Mouse (Mus musculus): ENCODE measurements around the gene Tnrc6c. TPM values are rescaled to one million over a fixed set of nuclear protein-coding genes. Genes with fewer than 3 reads are reported as not detected.
A peak's percentile ranks its signal among the peaks of the same experiment; 100 is the strongest.

The Tnrc6c gene
- total and polyA plus RNA-seq, 3 experiments: 17.7 to 30.3 (median 28.5) TPM

DNA sequence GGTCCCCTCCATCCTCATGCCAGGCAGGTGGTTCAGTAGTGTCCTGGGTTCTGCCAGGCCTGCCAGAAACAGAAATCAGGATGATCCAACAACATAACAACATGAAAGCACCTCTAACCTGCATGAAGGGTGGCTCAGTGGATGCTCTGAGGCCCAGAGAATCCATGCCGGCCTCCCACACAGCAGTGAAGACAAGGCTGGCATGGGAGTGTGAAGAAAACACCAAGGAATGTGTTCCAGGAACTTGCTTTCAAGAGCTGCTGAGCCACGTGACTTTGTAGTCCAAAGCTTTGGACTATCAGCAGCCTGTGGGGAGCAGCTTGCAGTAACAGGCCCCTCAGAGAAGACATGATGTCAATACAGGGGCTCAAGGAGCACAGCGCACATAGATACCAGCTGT, 112.2 kb downstream of the Tnrc6c start:
- Histone ChIP-seq H3K4me1 (ENCODE audit: control insufficient read depth, insufficient read depth, low read length) (no peaks in the 10 kb centered on the region), H3K27me3 (ENCODE audit: control insufficient read depth, insufficient read depth, low read length) (no peaks in the 10 kb centered on the region), H3K79me2 (replicated peaks; ENCODE audit: control insufficient read depth, insufficient read depth, low read length) (no peaks in the 10 kb centered on the region), H3K9ac (ENCODE audit: low read depth, low read length) (no peak overlapping the region), H3K36me3 (ENCODE audit: control insufficient read depth, insufficient read depth, low read length) (no peaks in the 10 kb centered on the region), H3K27ac (no peak overlapping the region), H3K4me3 (no peak overlapping the region)
- intact Hi-C loops (cut with DNase I): no loop called here
- DNase-seq: no peak
- 75% methylated on average over 3 of the region's 3 CpGs for WGBS
- TF ChIP-seq CTCF (IDR thresholded peaks at IDR 0.05): no peak
- no peak for TF ChIP-seq EP300 (IDR thresholded peaks at IDR 0.05; ENCODE audit: insufficient read depth, low read depth, low read length)
- TF ChIP-seq POLR2A (IDR thresholded peaks at IDR 0.05; ENCODE audit: insufficient read depth, low read depth, low read length): no peak

DNA sequence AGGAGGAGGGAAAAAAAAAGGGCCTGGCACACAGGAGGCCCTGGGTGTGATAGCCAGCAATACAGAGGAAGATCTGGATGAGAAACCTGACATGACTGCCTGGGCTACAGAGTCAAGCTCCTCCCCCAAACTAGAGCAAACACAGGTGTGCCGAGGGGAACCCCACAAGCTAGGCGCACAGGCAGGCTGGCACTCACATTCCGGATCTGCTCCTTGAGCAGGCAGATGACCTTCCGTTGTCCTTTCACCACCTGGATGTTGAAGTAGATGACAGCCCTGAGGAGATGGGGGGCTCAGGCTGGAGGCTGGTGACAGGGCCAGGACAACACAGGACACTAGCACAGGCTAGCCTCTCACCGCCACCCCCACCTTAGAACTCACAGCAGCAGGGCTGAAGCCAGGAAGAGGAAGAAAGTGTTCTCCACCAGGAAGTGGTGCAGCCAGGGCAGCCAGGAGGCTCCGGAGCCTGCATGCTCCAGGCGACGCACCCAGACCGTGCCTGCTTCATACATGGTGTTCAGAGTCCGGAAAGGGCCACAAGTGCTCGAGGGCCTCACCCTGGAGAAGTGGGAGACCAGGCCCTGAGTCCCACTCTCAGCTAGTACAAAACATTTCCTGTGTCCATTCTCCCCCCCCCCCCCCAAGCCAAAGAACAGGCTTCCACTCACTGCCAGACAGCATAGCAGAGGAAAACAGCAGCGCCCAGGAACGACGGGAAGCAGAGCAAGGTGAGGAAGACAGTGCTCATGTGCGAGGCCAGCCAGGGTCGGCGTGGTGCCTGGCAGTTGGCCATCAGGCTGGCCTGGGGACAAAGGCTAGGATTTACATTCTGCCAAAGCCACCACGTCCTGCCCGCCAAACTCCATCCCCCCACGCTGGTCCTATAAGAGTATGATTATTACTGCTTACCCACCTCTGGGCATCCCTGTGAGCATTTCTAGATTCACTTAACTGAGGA, 114.9 kb downstream of the Tnrc6c start:
- Histone ChIP-seq H3K27ac (no peak overlapping the region), H3K4me3 (no peak overlapping the region), H3K79me2 (replicated peaks; ENCODE audit: control insufficient read depth, insufficient read depth, low read length) (no peaks in the 10 kb centered on the region), H3K27me3 (ENCODE audit: control insufficient read depth, insufficient read depth, low read length) (no peaks in the 10 kb centered on the region), H3K9ac (ENCODE audit: low read depth, low read length) (no peak overlapping the region), H3K4me1 (ENCODE audit: control insufficient read depth, insufficient read depth, low read length) (no peaks in the 10 kb centered on the region), H3K36me3 (ENCODE audit: control insufficient read depth, insufficient read depth, low read length) (no peaks in the 10 kb centered on the region)
- no peak for TF ChIP-seq CTCF (IDR thresholded peaks at IDR 0.05)
- no peak for TF ChIP-seq EP300 (IDR thresholded peaks at IDR 0.05; ENCODE audit: insufficient read depth, low read depth, low read length)
- TF ChIP-seq POLR2A (IDR thresholded peaks at IDR 0.05; ENCODE audit: insufficient read depth, low read depth, low read length): no peak
- DNase-seq: no peak
- intact Hi-C loops (cut with DNase I): no loop called here
- 57% methylated on average over 20 of the region's 20 CpGs for WGBS

DNA sequence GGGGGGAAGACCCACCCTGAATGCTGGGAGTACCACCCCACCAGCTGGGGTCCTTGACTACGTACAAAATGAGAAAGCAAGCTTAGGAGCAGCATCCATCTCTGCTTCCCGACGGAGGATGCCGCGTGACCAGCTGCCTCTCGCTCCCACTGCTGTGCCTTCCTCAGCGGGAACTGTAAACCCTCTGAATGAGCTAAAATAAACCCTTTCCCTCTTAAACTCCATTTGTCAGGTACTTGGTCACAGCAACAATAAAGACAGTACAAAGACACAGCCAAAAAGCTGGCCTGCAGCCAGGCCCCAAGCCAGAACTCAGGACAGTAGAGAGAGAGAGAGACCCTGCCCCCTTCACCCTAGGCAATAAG, 115.6 kb downstream of the Tnrc6c start:
- TF ChIP-seq POLR2A (IDR thresholded peaks at IDR 0.05; ENCODE audit: insufficient read depth, low read depth, low read length) (no peak), EP300 (IDR thresholded peaks at IDR 0.05; ENCODE audit: insufficient read depth, low read depth, low read length) (no peak), CTCF (IDR thresholded peaks at IDR 0.05) (no peak)
- H3K79me2 ChIP-seq (replicated peaks; ENCODE audit: control insufficient read depth, insufficient read depth, low read length): no peaks in the 10 kb centered on the region
- no peak overlapping the region for H3K27ac ChIP-seq
- no peak for DNase-seq
- intact Hi-C loops (cut with DNase I): no loop called here
- no peak overlapping the region for H3K4me3 ChIP-seq
- H3K36me3 ChIP-seq (ENCODE audit: control insufficient read depth, insufficient read depth, low read length): no peaks in the 10 kb centered on the region
- H3K9ac ChIP-seq (ENCODE audit: low read depth, low read length): no peak overlapping the region
- 90% methylated on average over 7 of the region's 7 CpGs for WGBS
- no peaks in the 10 kb centered on the region for H3K4me1 ChIP-seq (ENCODE audit: control insufficient read depth, insufficient read depth, low read length)
- H3K27me3 ChIP-seq (ENCODE audit: control insufficient read depth, insufficient read depth, low read length): no peaks in the 10 kb centered on the region

DNA sequence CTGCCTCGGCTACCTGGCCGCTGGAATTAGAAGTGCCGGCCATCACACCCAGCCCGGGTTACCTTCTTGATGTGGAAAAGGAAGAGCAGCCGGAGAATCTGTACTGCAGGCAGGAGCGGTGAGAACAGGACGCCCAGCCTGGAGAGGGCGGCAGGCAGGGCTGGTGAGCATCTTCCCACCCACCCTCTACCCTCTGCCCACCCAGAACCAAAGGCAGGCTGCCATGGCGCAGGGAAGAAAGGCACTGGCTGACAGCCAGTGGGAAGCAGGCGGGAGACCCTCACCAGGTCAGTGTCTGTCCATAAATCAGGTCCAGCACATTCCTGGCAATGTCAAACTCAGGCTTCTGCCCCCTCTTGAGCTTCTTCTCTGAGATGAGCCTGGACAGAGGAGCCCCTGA, 116.3 kb downstream of the Tnrc6c start:
- WGBS: 92% methylated on average over 10 of the region's 10 CpGs
- no peak for TF ChIP-seq EP300 (IDR thresholded peaks at IDR 0.05; ENCODE audit: insufficient read depth, low read depth, low read length)
- TF ChIP-seq CTCF (IDR thresholded peaks at IDR 0.05): no peak
- TF ChIP-seq POLR2A (IDR thresholded peaks at IDR 0.05; ENCODE audit: insufficient read depth, low read depth, low read length): no peak
- Histone ChIP-seq H3K9ac (ENCODE audit: low read depth, low read length) (no peak overlapping the region), H3K27ac (no peak overlapping the region), H3K4me3 (no peak overlapping the region), H3K4me1 (ENCODE audit: control insufficient read depth, insufficient read depth, low read length) (no peaks in the 10 kb centered on the region), H3K27me3 (ENCODE audit: control insufficient read depth, insufficient read depth, low read length) (no peaks in the 10 kb centered on the region), H3K36me3 (ENCODE audit: control insufficient read depth, insufficient read depth, low read length) (no peaks in the 10 kb centered on the region), H3K79me2 (replicated peaks; ENCODE audit: control insufficient read depth, insufficient read depth, low read length) (no peaks in the 10 kb centered on the region)
- DNase-seq: no peak
- intact Hi-C loops (cut with DNase I): no loop called here

DNA sequence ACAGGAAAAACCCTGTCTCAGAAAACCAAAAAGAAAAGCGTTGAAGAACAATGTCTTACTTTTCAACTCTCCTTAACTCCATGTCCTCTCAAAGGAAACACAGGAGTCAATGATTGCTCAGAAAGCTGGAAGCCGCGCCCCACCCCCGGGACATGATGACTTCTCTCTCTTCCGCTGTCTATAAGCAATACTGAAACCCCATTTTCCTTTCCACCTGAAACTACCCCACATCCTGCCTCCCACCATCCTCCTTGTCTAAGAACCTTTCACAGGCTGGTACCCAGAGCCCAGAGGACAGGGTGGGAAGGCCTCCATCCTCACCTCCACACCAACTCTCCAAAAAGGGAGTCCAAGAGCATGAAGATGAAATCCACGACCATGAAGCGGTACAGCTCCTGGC, 118.3 kb downstream of the Tnrc6c start:
- H3K79me2 ChIP-seq (replicated peaks; ENCODE audit: control insufficient read depth, insufficient read depth, low read length): no peaks in the 10 kb centered on the region
- no peak for TF ChIP-seq EP300 (IDR thresholded peaks at IDR 0.05; ENCODE audit: insufficient read depth, low read depth, low read length)
- TF ChIP-seq POLR2A (IDR thresholded peaks at IDR 0.05; ENCODE audit: insufficient read depth, low read depth, low read length): no peak
- no peak for TF ChIP-seq CTCF (IDR thresholded peaks at IDR 0.05)
- H3K27me3 ChIP-seq (ENCODE audit: control insufficient read depth, insufficient read depth, low read length): no peaks in the 10 kb centered on the region
- no peak overlapping the region for H3K4me3 ChIP-seq
- no peak overlapping the region for H3K9ac ChIP-seq (ENCODE audit: low read depth, low read length)
- WGBS: 82% methylated on average over 7 of the region's 7 CpGs
- no peak for DNase-seq
- intact Hi-C loops (cut with DNase I): no loop called here
- H3K36me3 ChIP-seq (ENCODE audit: control insufficient read depth, insufficient read depth, low read length): no peaks in the 10 kb centered on the region
- H3K4me1 ChIP-seq (ENCODE audit: control insufficient read depth, insufficient read depth, low read length): no peaks in the 10 kb centered on the region
- no peak overlapping the region for H3K27ac ChIP-seq

- Histone ChIP-seq H3K27ac (no peak overlapping the region), H3K9ac (ENCODE audit: low read depth, low read length) (no peak overlapping the region), H3K79me2 (replicated peaks; ENCODE audit: control insufficient read depth, insufficient read depth, low read length) (no peaks in the 10 kb centered on the region), H3K27me3 (ENCODE audit: control insufficient read depth, insufficient read depth, low read length) (no peaks in the 10 kb centered on the region), H3K36me3 (ENCODE audit: control insufficient read depth, insufficient read depth, low read length) (no peaks in the 10 kb centered on the region), H3K4me1 (ENCODE audit: control insufficient read depth, insufficient read depth, low read length) (peaks cover 3% of the 10 kb centered on the region; the same call in 1 of the 2 replicates), H3K4me3 (no peak overlapping the region)
- 75% methylated on average over 10 of the region's 10 CpGs for WGBS
- DNase-seq: peak; percentile 44 to 53
- intact Hi-C loops (cut with DNase I): no loop called here
- TF ChIP-seq EP300 (IDR thresholded peaks at IDR 0.05; ENCODE audit: insufficient read depth, low read depth, low read length) (no peak), POLR2A (IDR thresholded peaks at IDR 0.05; ENCODE audit: insufficient read depth, low read depth, low read length) (no peak), CTCF (IDR thresholded peaks at IDR 0.05) (no peak)
These were observed 120.8 kb downstream of the Tnrc6c start for GRCm38 (mm10) chr11:117774925-117775324.

All from heart, adult 2 months (tissue).